Mouse (Mus musculus) A20 (cell line): ENCODE measurements at regions not wholly inside any gene's neighbourhood (a gene's known extent, or its start where the extent isn't known, plus 50 kb on each side); places are given as distances from the start of the nearest gene placed in this dataset.
A peak's percentile ranks its signal among the peaks of the same experiment; 100 is the strongest.

Experiments
- DNase-seq: peaks from one replicate; pipeline ENCODE4 v3.0.0-alpha.2; 2011; ENCODE audit warnings: low read depth, low spot score

- peak; percentile 21 for DNase-seq
Observed at GRCm38 (mm10) chr12:67471666-67472065, 249.3 kb upstream of the Mdga2 start.

GRCm38 (mm10) chr12:67471001-67471400 lies 248.7 kb upstream of the Mdga2 start:
- DNase-seq, result no peak

DNA sequence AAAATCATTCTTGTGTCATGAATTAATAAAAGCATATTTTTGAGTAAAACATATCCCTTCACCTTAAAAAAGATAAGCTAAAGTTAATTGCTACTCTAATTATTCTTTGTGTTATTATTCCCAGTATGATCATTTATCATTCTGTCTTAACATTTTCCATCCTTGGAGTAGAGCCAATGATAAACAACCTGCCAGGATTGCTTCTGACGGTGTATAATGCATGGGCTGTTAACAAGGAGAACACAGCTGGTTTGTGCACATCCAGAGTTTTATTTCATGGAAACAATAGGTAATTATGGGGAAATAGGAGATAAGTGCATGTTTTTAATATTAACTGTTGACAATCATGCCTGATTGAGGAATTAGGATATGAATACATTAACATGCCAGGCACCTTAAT lies 226.8 kb upstream of the Mdga2 start:
- DNase-seq, result no peak

DNA sequence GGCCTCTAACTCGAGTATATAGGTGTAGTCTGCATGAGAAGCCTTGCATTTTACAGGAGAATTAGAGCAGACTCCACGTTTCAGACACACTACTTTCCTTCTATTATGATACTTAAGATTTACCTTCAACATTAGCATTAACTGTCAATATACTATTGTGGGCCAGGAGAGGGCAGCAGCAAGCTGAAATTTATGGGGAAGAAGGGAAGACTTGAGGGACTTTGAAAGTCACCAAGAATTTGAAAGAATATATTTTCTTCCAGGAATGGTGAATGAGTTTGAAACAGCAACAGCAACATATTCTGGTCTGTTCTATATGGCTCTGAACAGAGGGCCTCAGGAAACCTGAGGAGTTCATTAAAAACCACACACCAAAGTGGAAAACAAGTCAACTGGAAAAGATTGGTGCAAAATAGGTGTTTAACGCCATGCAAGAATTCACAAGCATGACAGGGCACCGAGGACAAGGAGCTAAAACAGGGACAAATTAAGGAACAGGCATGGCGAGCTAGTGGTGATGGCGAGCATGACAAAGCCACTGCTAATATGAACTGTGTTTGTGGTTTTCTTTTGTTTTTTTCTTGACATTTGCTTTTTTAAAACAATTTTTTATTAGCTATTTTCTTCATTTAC lies 208.1 kb upstream of the Mdga2 start:
- DNase-seq, result peak; percentile 52

GRCm38 (mm10) chr12:67426801-67427200 lies 204.5 kb upstream of the Mdga2 start:
- DNase-seq, result no peak

DNA sequence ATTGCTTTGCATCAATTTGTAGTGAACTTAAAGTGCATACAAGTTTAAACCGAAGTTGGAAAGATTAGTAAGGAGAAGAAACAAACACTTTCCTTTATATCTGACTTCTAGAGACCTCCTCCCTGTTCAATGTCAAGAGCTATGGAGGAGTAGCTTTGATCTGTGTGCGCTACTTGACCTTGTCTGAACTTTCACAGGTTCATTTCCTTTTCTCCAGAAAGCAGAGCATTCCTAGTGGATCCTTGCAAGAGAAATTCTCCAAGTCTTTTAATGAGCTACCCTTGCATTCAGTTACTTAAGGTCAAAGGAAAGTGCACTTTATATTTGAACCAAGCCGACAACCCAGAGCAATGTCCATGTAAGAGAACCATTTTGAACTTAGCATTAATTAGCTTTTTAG lies 177.2 kb upstream of the Mdga2 start:
- no peak for DNase-seq

DNA sequence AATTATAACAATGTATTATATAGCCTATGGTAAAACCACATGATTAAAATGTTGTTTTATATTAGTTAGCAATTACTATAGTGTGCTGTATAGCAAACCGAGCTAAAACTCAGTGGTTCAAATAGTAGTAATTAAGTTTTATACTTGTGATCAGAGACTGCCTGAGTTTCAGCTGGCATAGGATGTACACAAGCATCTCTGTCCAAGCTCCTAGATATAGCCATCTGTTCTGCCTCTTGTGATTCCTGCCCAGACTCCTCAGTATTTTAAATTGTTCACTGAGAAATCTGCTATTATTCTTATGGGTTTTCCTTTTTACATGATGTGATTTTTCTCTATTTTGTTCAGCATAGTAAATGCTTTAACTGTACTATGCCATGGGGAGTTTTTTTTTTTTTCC lies 152.2 kb upstream of the Mdga2 start:
- no peak for DNase-seq

DNA sequence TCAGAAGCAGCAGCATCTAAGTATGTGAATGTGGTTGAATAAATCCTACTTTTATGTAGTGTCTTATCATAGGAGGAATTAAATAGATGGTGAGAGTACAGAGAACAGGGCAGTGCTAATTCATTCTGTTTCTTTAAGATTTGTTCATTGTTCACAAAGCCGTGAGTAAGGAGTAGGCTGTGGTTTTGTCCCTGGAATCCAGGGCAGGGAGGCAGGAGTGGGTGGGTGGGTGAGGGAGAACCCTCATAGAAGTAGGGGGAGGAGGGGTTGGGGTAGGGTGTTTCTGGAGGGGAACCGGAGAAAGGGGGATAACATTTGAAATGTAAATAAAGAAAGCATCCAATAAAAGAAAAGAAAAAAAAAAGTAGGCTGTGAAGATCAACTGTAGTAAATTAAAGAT lies 126.2 kb upstream of the Mdga2 start:
- no peak for DNase-seq

DNA sequence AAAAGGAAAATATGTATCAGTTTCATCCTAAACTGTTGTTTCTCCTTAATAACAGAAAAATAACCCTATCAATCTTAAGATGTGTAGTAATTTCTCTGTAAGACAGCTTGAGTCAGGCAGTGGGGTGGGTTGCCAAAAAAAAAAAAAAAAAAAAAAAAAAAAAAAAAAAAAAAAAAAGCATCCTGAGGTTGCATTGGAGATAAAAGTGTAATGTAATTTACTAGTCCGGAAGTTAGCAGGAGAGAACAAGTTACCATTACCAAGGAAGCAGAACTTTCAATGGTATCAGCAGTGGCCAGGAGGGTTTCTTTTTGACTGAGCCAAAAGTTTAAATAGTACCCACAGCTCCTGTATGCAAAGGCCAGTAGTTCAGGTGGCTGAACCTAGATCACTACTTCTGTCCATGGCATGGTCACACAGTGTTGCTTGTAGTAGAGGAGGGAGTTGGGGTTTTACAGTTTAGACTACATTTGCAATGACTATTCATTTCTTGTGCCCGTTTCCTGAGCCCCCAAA lies 110.2 kb upstream of the Mdga2 start:
- DNase-seq, result peak; percentile 62

- DNase-seq, result no peak
Observed at GRCm38 (mm10) chr12:67326326-67326725, 104.0 kb upstream of the Mdga2 start.

DNA sequence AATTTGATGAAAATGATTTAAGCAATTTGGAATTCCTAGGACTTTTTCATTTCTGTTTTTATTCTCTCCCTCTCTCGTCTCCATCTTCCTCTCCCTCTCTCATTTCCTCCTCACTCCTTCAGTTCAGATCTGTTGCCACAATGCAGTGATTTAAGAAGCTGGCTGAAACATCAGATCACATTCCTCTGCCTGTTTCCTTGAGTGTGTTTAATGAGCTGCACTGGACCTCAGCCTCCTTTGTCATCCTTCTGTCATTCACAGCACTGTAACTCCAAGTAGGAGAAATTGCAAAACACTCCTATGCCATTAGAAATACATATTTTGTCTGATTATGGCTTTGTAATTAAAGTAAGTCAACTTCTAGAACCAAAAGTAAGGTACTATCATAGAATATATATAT lies 103.5 kb upstream of the Mdga2 start:
- no peak for DNase-seq

DNA sequence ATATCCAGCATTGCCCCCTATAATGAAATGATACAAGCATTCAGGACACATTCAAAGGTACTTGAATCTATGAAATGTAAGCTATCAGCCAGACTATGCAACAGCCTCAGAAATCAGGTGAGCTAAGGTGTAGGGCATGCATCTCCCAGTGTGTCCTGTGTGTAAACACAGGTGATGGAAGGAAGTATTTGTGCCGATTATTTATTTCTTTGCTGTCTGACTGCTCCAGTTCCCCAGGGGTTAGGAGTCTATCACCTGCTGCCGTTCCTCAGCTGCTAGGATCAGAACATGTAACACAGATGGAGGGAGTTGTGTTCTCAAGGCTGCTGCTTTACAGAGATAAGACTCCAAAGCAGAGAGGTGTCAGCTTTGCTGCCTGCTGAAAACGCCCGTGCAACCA lies 103.0 kb upstream of the Mdga2 start:
- no peak for DNase-seq

DNA sequence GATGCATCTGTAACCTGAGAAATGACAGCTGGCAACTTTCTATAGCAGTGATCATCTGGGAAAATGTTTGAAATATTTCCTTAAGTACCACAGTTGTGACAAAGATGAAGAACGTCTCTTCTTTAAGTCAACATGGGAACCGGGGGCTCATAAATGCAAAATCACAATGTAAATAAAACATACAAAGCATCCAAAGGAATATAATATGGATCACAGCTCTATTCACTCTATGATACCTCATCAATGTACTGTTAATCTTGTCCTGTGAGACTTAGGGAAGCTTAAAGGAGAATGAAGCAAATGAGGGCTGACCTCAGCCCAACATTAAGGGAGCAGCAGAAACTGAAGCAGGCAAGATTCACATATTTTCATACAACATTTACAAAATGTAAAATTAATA lies 96.3 kb upstream of the Mdga2 start:
- DNase-seq, result no peak

DNA sequence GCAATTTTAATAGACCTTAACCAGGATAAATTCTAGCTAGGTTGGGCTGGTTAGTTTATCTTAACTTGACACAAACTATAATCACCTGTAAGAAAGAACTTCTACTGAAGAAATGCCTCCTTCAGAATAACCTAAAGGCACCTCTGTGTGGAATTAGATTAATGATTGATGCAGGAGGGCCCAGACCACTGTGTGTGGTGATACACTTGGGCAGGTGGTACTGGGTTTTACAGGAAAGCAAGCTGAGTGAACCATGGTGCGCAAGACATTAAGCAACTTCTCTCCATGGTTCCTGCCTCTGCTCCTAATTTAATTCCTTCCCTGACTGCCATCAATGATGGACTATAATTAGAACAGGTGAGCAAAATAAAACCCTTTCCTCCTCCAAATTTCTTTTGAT lies 77.9 kb upstream of the Mdga2 start:
- no peak for DNase-seq

DNA sequence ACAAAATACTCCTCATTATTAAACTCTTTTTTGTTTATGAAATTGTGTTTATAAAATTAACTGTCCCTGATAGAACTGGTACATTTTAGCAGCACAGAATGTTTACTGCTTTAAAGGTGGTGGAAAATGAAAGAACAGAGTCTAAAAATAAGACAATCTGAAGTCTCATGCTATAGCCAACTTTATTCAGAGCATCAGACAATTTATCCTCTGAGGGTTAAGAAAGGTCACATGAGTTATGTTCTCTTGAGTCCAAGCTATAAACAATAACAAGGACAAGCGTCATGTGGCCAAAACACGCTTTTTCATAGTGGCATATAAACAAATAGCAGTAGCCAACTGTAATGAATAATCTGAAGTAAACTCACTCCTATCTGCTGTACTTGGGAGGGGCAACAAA lies 67.7 kb upstream of the Mdga2 start:
- no peak for DNase-seq

- no peak for DNase-seq
Observed at GRCm38 (mm10) chr12:67272863-67273262, 50.5 kb upstream of the Mdga2 start.

- DNase-seq, result no peak
Observed at GRCm38 (mm10) chr12:67272329-67272728, 50.0 kb upstream of the Mdga2 start.
